Mouse (Mus musculus) adrenal gland, adult 18-20 months (tissue): ENCODE data around the gene Olfr788. TPM values are rescaled to one million over a fixed set of nuclear protein-coding genes. Genes with fewer than 3 reads are reported as not detected.

Experiments
- DNase-seq, 2 experiments: peaks; one replicate each; pipeline ENCODE4 v3.0.0; 2021 to 2022; ENCODE audit warnings: low spot score in 2 of 2
- long read RNA-seq, 2 experiments: library from polyadenylated mRNA; stranded (forward); transcript quantifications; one replicate each; pipeline ENCODE4 v2.0.0; 2021
- total RNA-seq, 2 experiments: library from RNA; stranded (reverse); gene quantifications; 1 replicate in 1 of 2; 2 replicates in 1 of 2; pipeline ENCODE4 v1.2.3; 2021

Gene Olfr788
- total RNA-seq: not detected
- long read RNA-seq, experiment 1: 0 reads
- long read RNA-seq, experiment 2: 0 reads

GRCm38 (mm10) chr10:129470698-129471097 is at the start of gene Olfr788:
Olfr788 (plus strand) TSS chr10:129470998.
- no peak for DNase-seq

DNA sequence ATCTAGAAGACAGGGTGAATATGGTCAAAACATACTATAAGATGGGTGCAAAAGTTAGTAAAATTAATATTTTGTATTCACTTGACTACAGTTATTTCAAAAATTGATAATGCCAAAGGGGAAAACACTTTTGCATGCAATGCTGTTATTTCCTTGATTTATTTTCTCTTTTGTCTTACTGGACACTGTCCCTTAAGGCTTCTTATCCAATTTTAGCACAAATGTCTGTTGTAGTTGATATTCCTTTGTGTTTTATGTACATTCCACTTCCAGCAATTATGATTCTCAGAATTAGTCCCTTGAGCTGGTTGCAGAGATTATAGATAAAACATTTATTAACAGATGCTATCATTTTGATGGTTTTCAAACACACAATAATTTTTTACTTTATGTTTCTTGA is 43.8 kb upstream of the Olfr788 start, which contains the start of gene Olfr786:
Olfr786 (plus strand) TSS at position 301 of the 400 bp plus-strand sequence.
- no peak for DNase-seq

- no peak for DNase-seq
These were observed 9.2 kb upstream of the Olfr788 start, which contains the start of gene Olfr787 for GRCm38 (mm10) chr10:129461562-129461961. Olfr787 (plus strand) TSS chr10:129461862.

- no peak for DNase-seq
These were observed 2.5 kb downstream of the Olfr788 start for GRCm38 (mm10) chr10:129473256-129473655.

GRCm38 (mm10) chr10:129473723-129474122 is 2.9 kb downstream of the Olfr788 start:
- no peak for DNase-seq

DNA sequence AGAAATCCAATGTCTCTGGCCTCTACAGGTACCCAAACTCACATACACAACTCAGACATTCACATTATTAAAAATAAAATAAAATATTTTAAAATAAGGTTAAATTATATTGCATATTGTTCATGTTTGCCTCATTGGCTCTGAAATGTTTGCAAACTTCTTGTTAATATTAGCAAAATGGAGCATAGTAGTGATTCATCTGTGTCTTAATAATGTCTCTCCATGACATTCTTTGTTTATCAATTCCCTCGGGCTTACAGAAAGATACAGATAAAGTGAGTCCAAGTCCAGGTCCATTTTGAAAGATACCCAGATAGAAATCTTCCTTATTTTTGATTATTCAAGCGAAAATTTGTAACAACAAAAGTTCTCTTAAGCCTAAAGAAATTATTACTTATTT is 13.7 kb downstream of the Olfr788 start, which contains the start of gene Olfr789:
Olfr789 (plus strand) TSS at position 301 of the 400 bp plus-strand sequence.
- no peak for DNase-seq

- no peak for DNase-seq
These were observed 19.3 kb downstream of the Olfr788 start for GRCm38 (mm10) chr10:129490101-129490500.

- no peak for DNase-seq
These were observed 27.4 kb downstream of the Olfr788 start, which contains the start of gene Olfr790 for GRCm38 (mm10) chr10:129498192-129498591. Olfr790 (plus strand) TSS chr10:129498492.

GRCm38 (mm10) chr10:129521492-129521891 is 50.7 kb downstream of the Olfr788 start, which contains the start of gene Olfr791:
Olfr791 (plus strand) TSS chr10:129521792.
- DNase-seq: no peak

Other genes starting within 250 kb of the Olfr788 start
- gene Olfr774, start 234.8 kb upstream of the Olfr788 start, total RNA-seq: not detected
- not detected for gene Olfr775, start 222.6 kb upstream of the Olfr788 start, total RNA-seq
- gene Olfr776, start 211.9 kb upstream of the Olfr788 start, total RNA-seq: not detected
- gene Olfr777, start 199.5 kb upstream of the Olfr788 start, total RNA-seq: not detected
- not detected for gene Olfr780, start 152.9 kb upstream of the Olfr788 start, total RNA-seq
- not detected for gene Olfr781, start 142.1 kb upstream of the Olfr788 start, total RNA-seq
- gene Olfr782, start 122.1 kb upstream of the Olfr788 start, total RNA-seq: not detected
- gene Olfr784, start 86.9 kb upstream of the Olfr788 start, total RNA-seq: not detected
- gene Olfr785, start 65.6 kb upstream of the Olfr788 start, total RNA-seq: not detected
- not detected for gene Olfr786, start 43.7 kb upstream of the Olfr788 start, total RNA-seq
- gene Olfr787, start 9.1 kb upstream of the Olfr788 start, total RNA-seq: not detected
- gene Olfr789, start 13.8 kb downstream of the Olfr788 start, total RNA-seq: not detected
- gene Olfr790, start 27.5 kb downstream of the Olfr788 start, total RNA-seq: not detected
- not detected for gene Olfr791, start 50.8 kb downstream of the Olfr788 start, total RNA-seq
- not detected for gene Olfr792, start 68.2 kb downstream of the Olfr788 start, total RNA-seq
- not detected for gene Olfr794, start 96.7 kb downstream of the Olfr788 start, total RNA-seq
- not detected for gene Olfr796, start 141.6 kb downstream of the Olfr788 start, total RNA-seq
- not detected for gene Olfr798, start 156.9 kb downstream of the Olfr788 start, total RNA-seq
- not detected for gene Olfr799, start 166.5 kb downstream of the Olfr788 start, total RNA-seq
- not detected for gene Olfr800, start 186.7 kb downstream of the Olfr788 start, total RNA-seq
- gene Olfr801, start 202.9 kb downstream of the Olfr788 start, total RNA-seq: not detected
- gene Olfr802, start 217.2 kb downstream of the Olfr788 start, total RNA-seq: not detected
- not detected for gene Olfr803, start 223.3 kb downstream of the Olfr788 start, total RNA-seq
- gene Olfr804, start 232.2 kb downstream of the Olfr788 start, total RNA-seq: not detected